Mouse (Mus musculus) embryonic fibroblast, embryonic 13.5 days (primary cell): ENCODE measurements around the gene Helb. TPM values are rescaled to one million over a fixed set of nuclear protein-coding genes. Genes with fewer than 3 reads are reported as not detected.

Experiments used
- H3K27ac ChIP-seq: 2 replicates; pipeline ENCODE4 v1.5.1; 2012; ENCODE audit warnings: low read length, control low read depth, inconsistent platforms; ENCODE audit not compliant: insufficient read depth
- H3K4me1 ChIP-seq: 2 replicates; pipeline ENCODE4 v1.6.1; 2011; ENCODE audit warnings: low read length; ENCODE audit not compliant: control insufficient read depth, insufficient read depth
- H3K4me3 ChIP-seq: 2 replicates; pipeline ENCODE4 v1.5.1; 2011; ENCODE audit warnings: mild to moderate bottlenecking, control low read depth, low read length; ENCODE audit not compliant: insufficient read depth
- CTCF ChIP-seq: IDR thresholded peaks from 2 replicates; pipeline ENCODE4 v1.5.1; 2011; ENCODE audit warnings: mild to moderate bottlenecking, control low read depth, low read length, moderate library complexity, borderline replicate concordance; ENCODE audit not compliant: insufficient read depth
- POLR2A ChIP-seq: IDR thresholded peaks from 2 replicates; pipeline ENCODE4 v1.6.1; 2011; ENCODE audit warnings: low read depth, mild to moderate bottlenecking, control low read depth, low read length, moderate library complexity
- polyA plus RNA-seq: library from polyadenylated mRNA; stranded (reverse); fragments of >200 nt; gene quantifications from 2 replicates; pipeline ENCODE4 v1.2.4, GENCODE M21; 2011; ENCODE audit warnings: low read depth; ENCODE audit not compliant: missing spikeins, insufficient read length

Helb gene
- polyA plus RNA-seq, 1 experiment = 11.1 TPM

GRCm38 (mm10) chr10:120095716-120096115 lies 17.1 kb downstream of the Helb start:
- no peaks in the 10 kb centered on the region for H3K4me1 ChIP-seq
- no peak overlapping the region for H3K27ac ChIP-seq
- TF ChIP-seq POLR2A = no peak
- no peak for TF ChIP-seq CTCF
- H3K4me3 ChIP-seq = no peak overlapping the region

DNA sequence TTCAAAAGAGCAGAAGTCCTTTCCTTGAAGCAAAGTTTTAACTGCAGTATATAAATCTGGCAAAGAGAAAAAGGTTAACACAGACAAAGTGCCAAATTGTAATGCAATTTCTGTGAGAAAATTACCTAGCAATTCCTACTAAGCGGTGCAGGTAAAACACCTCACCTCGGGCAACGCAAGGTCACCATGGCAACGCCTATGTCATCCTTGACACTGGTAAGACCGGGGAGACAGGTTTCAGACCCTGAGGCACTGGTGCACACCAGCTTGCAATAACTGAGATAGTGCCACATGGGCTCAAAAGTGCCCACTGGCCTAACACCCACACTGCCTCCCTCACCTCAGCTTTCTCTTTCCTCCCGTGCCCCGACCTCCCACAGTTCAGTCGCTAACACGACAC lies 17.7 kb downstream of the Helb start:
- no peaks in the 10 kb centered on the region for H3K4me1 ChIP-seq
- no peak overlapping the region for H3K27ac ChIP-seq
- TF ChIP-seq CTCF (no peak), POLR2A (no peak)
- H3K4me3 ChIP-seq = no peak overlapping the region

DNA sequence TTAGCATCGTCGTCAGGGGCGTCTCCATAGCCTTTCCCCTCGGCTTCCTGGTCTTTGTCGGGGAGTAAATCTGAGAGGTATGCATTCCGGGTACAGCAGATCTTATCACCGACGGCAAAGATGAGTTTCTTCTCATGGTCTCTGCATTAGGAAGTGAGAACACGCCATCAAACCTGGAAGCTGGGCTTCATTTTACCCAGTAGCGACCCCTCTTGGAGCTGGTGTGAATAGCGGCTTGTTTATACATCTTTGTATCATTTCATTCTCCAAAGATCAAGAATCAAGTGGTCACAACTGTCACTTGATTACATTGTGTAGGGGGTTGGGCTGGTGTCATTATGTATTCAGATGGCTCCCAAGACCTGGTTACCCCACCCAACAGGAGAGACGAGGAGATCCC lies 20.2 kb downstream of the Helb start:
- TF ChIP-seq POLR2A (no peak), CTCF (no peak)
- Histone ChIP-seq H3K27ac (no peak overlapping the region), H3K4me1 (no peaks in the 10 kb centered on the region), H3K4me3 (no peak overlapping the region)

- Histone ChIP-seq H3K4me1 (no peaks in the 10 kb centered on the region), H3K4me3 (no peak overlapping the region), H3K27ac (no peak overlapping the region)
- TF ChIP-seq POLR2A = no peak
- no peak for TF ChIP-seq CTCF
Observed at GRCm38 (mm10) chr10:120077850-120078249, 34.9 kb downstream of the Helb start.

- no peak overlapping the region for H3K4me3 ChIP-seq
- no peak overlapping the region for H3K27ac ChIP-seq
- H3K4me1 ChIP-seq = no peaks in the 10 kb centered on the region
- TF ChIP-seq POLR2A (no peak), CTCF (no peak)
Observed at GRCm38 (mm10) chr10:120066319-120066718, 46.5 kb downstream of the Helb start.

DNA sequence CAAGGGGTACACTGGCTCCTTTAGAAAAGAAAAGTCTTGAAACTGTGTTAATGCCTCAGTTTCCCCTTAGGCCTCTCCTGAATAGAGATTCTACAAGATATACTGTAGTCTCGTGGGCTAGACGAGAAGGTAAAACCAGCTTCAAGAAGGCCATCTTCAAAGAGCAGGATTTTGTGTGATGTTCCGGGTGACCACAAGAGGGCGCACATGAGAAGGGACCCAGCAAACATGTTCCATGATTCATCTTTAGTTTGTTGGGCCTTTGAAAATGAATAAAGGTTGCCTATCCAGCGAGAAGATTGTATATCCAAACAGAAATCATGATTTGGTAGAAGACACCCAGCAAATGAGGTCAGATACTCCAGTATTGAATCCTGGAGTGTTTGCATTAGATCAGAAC lies 48.4 kb downstream of the Helb start:
- Histone ChIP-seq H3K4me3 (no peak overlapping the region), H3K4me1 (no peaks in the 10 kb centered on the region; the same call in 1 of the 2 replicates), H3K27ac (no peak overlapping the region)
- TF ChIP-seq POLR2A (no peak), CTCF (peak; percentile 59; the same call in 1 of the 2 replicates)

- Histone ChIP-seq H3K4me1 (no peaks in the 10 kb centered on the region; the same call in 1 of the 2 replicates), H3K4me3 (no peak overlapping the region), H3K27ac (peak overlapping the region; percentile 45; the same call in 1 of the 2 replicates)
- TF ChIP-seq POLR2A = no peak
- TF ChIP-seq CTCF = no peak
Observed at GRCm38 (mm10) chr10:120061238-120062130, 51.3 kb downstream of the Helb start.

DNA sequence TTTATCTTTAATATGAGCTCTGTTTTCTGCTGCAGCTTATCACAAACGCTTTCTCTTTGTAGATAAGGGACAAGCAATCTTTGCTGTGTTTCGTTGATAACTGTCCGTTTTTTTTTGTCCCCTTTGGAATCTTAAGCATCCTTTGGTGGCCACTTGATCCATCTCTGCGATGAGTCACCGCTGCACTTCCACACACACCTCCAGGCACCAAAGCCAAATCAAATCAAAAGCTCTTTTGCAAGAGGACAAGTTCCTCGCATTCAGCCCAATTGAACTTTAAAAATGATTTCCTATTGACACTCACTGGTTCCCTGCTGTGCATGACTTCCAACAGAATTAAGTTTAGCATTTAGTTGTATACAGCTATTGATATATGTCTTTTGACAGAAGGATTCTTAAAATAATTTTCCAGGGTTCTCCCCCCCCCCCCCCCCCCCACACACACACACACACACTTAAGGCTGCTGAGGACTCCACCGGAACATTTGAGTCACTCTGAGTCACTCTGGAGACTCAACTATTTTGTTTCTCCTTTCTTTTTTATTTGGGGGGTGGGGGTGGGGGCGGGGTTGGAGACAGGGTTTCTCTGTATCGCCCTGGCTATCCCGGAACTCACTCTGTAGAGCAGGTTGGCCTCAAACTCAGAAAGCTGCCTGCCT lies 52.1 kb downstream of the Helb start:
- H3K4me1 ChIP-seq = no peaks in the 10 kb centered on the region; the same call in 1 of the 2 replicates
- H3K4me3 ChIP-seq = no peak overlapping the region
- peak overlapping the region; percentile 45; the same call in 1 of the 2 replicates for H3K27ac ChIP-seq
- TF ChIP-seq POLR2A (no peak), CTCF (no peak)

GRCm38 (mm10) chr10:120044714-120045234 lies 68.0 kb downstream of the Helb start:
- TF ChIP-seq POLR2A (no peak), CTCF (no peak)
- H3K27ac ChIP-seq = no peak overlapping the region
- H3K4me3 ChIP-seq = no peak overlapping the region
- H3K4me1 ChIP-seq = no peaks in the 10 kb centered on the region

DNA sequence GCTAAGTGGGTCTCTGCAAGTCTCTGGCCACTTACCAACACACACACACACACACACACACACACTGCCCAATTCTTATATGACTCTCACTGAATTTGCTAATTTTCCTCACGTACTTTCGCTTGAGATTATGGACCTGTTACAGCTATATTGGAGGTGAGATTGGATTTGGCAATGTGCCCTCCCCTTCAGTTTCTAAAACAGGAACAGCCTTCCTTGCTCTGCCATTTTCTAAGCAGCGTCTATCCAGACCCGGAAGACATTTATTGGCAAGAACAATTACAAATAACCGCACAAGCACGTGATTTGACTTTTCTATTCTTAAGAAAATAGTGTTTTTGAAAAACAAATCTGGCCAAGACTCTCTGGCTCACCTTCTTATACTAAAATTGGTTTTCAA lies 68.5 kb downstream of the Helb start:
- no peak overlapping the region for H3K4me3 ChIP-seq
- no peak for TF ChIP-seq CTCF
- TF ChIP-seq POLR2A = no peak

More for the DNA sequence above, 68.5 kb downstream of the Helb start:
- Histone ChIP-seq H3K4me1 (no peaks in the 10 kb centered on the region), H3K27ac (no peak overlapping the region)
